Mouse (Mus musculus): ENCODE data around the gene Frem1. TPM values are rescaled to one million over a fixed set of nuclear protein-coding genes. Genes with fewer than 3 reads are reported as not detected.

The Frem1 gene
- polyA plus RNA-seq, 1 experiment from 2014 or later = 58.2 TPM

- H3K4me3 ChIP-seq (ENCODE audit: low read depth, low read length) = no peak overlapping the region
- H3K27me3 ChIP-seq (ENCODE audit: insufficient read depth, low read length) = no peaks in the 10 kb centered on the region
- DNase-seq = no peak
- H3K27ac ChIP-seq (ENCODE audit: low read depth) = no peak overlapping the region
- H3K36me3 ChIP-seq (ENCODE audit: insufficient read depth) = peaks cover 50% of the 10 kb centered on the region
- no peaks in the 10 kb centered on the region for H3K4me1 ChIP-seq (ENCODE audit: insufficient read depth)
- no peak overlapping the region for H3K9ac ChIP-seq
- H3K4me2 ChIP-seq = no peak overlapping the region
- WGBS = 56% methylated on average over 4 of the region's 4 CpGs
- ATAC-seq (ENCODE audit: insufficient read depth) = no peak
- H3K9me3 ChIP-seq (ENCODE audit: low read depth, low read length) = no peaks in the 10 kb centered on the region
- TF ChIP-seq CTCF (IDR thresholded peaks at IDR 0.05; ENCODE audit: low read depth) = 0 out of 2 replicates have a peak, but pooled peaks have one; percentile 2
Measured at GRCm38 (mm10) chr4:82953992-82954391, 98.1 kb downstream of the Frem1 start.

DNA sequence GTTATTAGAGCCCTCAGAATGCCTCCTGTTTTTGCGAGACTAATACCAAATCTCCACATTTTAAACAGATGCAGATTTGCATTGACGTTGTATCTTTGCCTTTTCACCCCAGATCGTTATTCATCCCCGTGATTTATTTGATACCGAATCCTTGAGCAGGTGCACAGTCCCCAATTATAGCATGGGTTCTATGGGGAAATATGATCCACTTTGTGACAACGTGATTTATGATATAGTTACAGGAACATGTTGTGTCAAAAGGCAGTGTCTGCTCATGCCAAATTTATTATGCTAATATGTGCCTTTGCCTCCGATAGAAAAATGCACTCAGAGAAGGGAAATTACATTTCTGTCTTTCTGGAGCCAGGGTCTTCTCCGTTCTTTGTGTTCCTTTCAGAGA, 102.6 kb downstream of the Frem1 start:
- no peak overlapping the region for H3K27ac ChIP-seq (ENCODE audit: low read depth)
- peaks cover 57% of the 10 kb centered on the region for H3K36me3 ChIP-seq (ENCODE audit: insufficient read depth)
- no peak for TF ChIP-seq CTCF (IDR thresholded peaks at IDR 0.05; ENCODE audit: low read depth)
- H3K9ac ChIP-seq = no peak overlapping the region
- no peaks in the 10 kb centered on the region for H3K9me3 ChIP-seq (ENCODE audit: low read depth, low read length)
- 82% methylated on average over 8 of the region's 8 CpGs for WGBS
- no peak overlapping the region for H3K4me2 ChIP-seq
- DNase-seq (no peak), ATAC-seq (ENCODE audit: insufficient read depth) (no peak)
- no peaks in the 10 kb centered on the region for H3K27me3 ChIP-seq (ENCODE audit: insufficient read depth, low read length)
- no peaks in the 10 kb centered on the region for H3K4me1 ChIP-seq (ENCODE audit: insufficient read depth)
- no peak overlapping the region for H3K4me3 ChIP-seq (ENCODE audit: low read depth, low read length)

DNA sequence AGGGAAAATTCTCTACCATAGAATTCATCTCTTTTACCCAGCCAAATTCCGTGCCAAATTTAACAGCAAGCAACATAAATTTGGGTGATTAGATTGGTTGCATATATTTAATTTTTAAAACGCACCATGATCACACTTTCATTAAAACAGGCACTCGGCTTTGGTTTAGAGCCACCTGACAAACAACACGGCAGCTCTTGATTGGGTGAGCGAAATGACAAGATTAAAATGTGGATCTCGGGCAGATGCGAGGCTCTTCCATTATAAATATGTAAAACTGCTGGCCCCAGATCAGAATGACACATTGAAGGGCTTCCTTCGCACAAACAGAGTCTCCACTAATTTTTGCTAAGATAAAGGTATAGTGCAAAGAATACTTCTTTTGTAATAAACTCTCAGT, 105.4 kb downstream of the Frem1 start:
- H3K9me3 ChIP-seq (ENCODE audit: low read depth, low read length) = no peaks in the 10 kb centered on the region
- no peak overlapping the region for H3K4me2 ChIP-seq
- peaks cover 50% of the 10 kb centered on the region for H3K36me3 ChIP-seq (ENCODE audit: insufficient read depth)
- no peaks in the 10 kb centered on the region for H3K27me3 ChIP-seq (ENCODE audit: insufficient read depth, low read length)
- TF ChIP-seq CTCF (IDR thresholded peaks at IDR 0.05; ENCODE audit: low read depth) = no peak
- H3K4me1 ChIP-seq (ENCODE audit: insufficient read depth) = no peaks in the 10 kb centered on the region
- H3K9ac ChIP-seq = no peak overlapping the region
- H3K4me3 ChIP-seq (ENCODE audit: low read depth, low read length) = no peak overlapping the region
- DNase-seq (no peak), ATAC-seq (ENCODE audit: insufficient read depth) (no peak)
- WGBS = 85% methylated on average over 8 of the region's 8 CpGs
- no peak overlapping the region for H3K27ac ChIP-seq (ENCODE audit: low read depth)

DNA sequence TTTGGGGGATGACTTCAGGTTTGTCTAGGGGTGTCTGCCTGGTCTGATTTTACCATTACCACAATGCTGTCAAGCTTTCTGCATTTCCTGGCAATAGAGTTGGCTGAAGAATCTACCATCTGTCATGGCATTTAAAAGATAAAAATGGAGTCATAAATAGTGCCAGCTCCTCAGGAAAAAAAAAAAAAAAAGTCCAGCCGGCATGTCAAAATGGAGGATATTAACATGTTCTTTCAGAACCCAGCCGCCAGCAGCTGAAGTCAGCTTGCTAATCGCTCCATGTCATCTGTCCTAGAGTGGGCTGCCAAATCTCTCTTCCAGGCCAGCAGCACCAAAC, 105.9 kb downstream of the Frem1 start:
- Histone ChIP-seq H3K9me3 (ENCODE audit: low read depth, low read length) (no peaks in the 10 kb centered on the region), H3K4me2 (no peak overlapping the region), H3K4me1 (ENCODE audit: insufficient read depth) (no peaks in the 10 kb centered on the region), H3K27me3 (ENCODE audit: insufficient read depth, low read length) (no peaks in the 10 kb centered on the region), H3K9ac (no peak overlapping the region), H3K4me3 (ENCODE audit: low read depth, low read length) (no peak overlapping the region), H3K27ac (ENCODE audit: low read depth) (no peak overlapping the region), H3K36me3 (ENCODE audit: insufficient read depth) (peaks cover 54% of the 10 kb centered on the region)
- no peak for TF ChIP-seq CTCF (IDR thresholded peaks at IDR 0.05; ENCODE audit: low read depth)
- DNase-seq (peak; percentile 36), ATAC-seq (ENCODE audit: insufficient read depth) (no peak)
- WGBS = 73% methylated on average over 3 of the region's 3 CpGs

DNA sequence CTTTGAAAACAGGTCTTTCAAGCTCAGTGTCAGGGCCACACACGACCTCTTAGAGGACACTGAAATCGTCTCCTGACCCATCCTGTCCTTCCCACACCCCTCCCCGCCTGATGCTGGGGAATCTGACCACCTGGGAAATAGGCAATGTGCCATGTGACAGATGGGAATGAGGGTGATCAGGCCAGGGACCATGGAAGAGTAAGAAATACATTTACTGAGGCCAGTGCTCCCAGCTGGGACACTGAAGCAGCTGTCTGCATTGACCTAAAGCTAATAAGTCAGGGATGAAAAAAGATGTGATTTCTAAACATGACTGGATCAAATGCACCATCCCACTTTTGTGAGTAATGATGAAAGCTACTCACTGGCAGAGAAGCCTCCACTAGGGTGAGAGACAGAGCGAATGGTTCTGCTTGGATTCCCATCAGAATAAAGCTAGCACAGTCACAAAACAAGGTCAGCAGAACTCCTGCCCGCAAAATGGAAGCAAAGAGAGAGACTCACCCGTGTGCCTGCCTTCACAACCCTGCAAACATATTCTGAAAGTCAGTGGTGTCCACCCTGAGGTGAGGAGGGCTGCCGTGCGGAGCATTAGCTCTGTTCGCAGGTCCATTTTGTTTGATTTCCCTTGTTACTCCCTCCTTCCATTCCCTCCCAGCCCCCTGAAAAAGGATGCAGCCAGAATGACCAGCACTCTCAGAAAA, 106.4 kb downstream of the Frem1 start:
- peaks cover 55% of the 10 kb centered on the region for H3K36me3 ChIP-seq (ENCODE audit: insufficient read depth)
- H3K9me3 ChIP-seq (ENCODE audit: low read depth, low read length) = no peaks in the 10 kb centered on the region
- H3K4me3 ChIP-seq (ENCODE audit: low read depth, low read length) = no peak overlapping the region
- no peak overlapping the region for H3K9ac ChIP-seq
- 63% methylated on average over 9 of the region's 9 CpGs for WGBS
- ATAC-seq (ENCODE audit: insufficient read depth) (no peak), DNase-seq (no peak)
- H3K27me3 ChIP-seq (ENCODE audit: insufficient read depth, low read length) = no peaks in the 10 kb centered on the region
- no peak overlapping the region for H3K4me2 ChIP-seq
- H3K4me1 ChIP-seq (ENCODE audit: insufficient read depth) = no peaks in the 10 kb centered on the region
- H3K27ac ChIP-seq (ENCODE audit: low read depth) = no peak overlapping the region
- no peak for TF ChIP-seq CTCF (IDR thresholded peaks at IDR 0.05; ENCODE audit: low read depth)

- no peak for ATAC-seq (ENCODE audit: insufficient read depth)
- no peak overlapping the region for H3K4me3 ChIP-seq (ENCODE audit: low read depth, low read length)
- no peaks in the 10 kb centered on the region for H3K9me3 ChIP-seq (ENCODE audit: low read depth, low read length)
- no peak for DNase-seq
- H3K36me3 ChIP-seq (ENCODE audit: insufficient read depth) = peaks cover 61% of the 10 kb centered on the region; the same call in 1 of the 2 replicates
- H3K27ac ChIP-seq (ENCODE audit: low read depth) = no peak overlapping the region
- H3K4me2 ChIP-seq = no peak overlapping the region
- WGBS = 85% methylated on average over 5 of the region's 5 CpGs
- H3K9ac ChIP-seq = no peak overlapping the region
- no peaks in the 10 kb centered on the region for H3K4me1 ChIP-seq (ENCODE audit: insufficient read depth)
- no peak for TF ChIP-seq CTCF (IDR thresholded peaks at IDR 0.05; ENCODE audit: low read depth)
- H3K27me3 ChIP-seq (ENCODE audit: insufficient read depth, low read length) = no peaks in the 10 kb centered on the region
Measured at GRCm38 (mm10) chr4:82940680-82941079, 111.5 kb downstream of the Frem1 start.

DNA sequence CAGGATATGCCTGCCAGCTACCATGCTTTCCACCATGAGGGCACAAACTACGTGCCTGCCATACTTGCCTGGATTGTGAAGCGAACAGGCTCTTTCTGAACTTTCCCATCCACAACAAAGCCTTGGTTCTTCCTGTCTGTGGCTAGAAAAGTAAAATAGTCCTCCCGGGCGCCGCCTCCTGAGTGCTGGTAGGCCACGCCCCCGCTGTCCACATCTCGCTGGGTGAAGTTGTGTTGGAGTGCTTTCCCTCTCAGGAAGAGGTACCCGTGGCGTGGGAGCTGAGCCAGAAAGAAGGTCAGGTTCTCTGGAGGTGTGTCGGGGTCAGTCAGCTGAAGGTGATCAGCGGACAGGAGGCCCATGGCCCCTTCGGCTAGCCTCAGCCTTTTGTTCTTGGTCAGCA, 111.9 kb downstream of the Frem1 start:
- no peak; the same call in 1 of the 2 replicates for ATAC-seq (ENCODE audit: insufficient read depth)
- H3K27me3 ChIP-seq (ENCODE audit: insufficient read depth, low read length) = no peaks in the 10 kb centered on the region
- no peak for TF ChIP-seq CTCF (IDR thresholded peaks at IDR 0.05; ENCODE audit: low read depth)
- no peak overlapping the region for H3K4me2 ChIP-seq
- H3K9me3 ChIP-seq (ENCODE audit: low read depth, low read length) = no peaks in the 10 kb centered on the region
- H3K36me3 ChIP-seq (ENCODE audit: insufficient read depth) = peaks cover 64% of the 10 kb centered on the region; the same call in 1 of the 2 replicates
- WGBS = 76% methylated on average over 13 of the region's 13 CpGs
- H3K4me1 ChIP-seq (ENCODE audit: insufficient read depth) = no peaks in the 10 kb centered on the region
- H3K9ac ChIP-seq = no peak overlapping the region
- no peak overlapping the region for H3K4me3 ChIP-seq (ENCODE audit: low read depth, low read length)
- DNase-seq = no peak
- no peak overlapping the region for H3K27ac ChIP-seq (ENCODE audit: low read depth)

All from lung, embryonic 14.5 days (tissue).